Mouse (Mus musculus) CD4-positive helper T cell, adult 2 months (primary cell): ENCODE measurements around the gene Serping1.
A peak's percentile ranks its signal among the peaks of the same experiment; 100 is the strongest.
"Not testable (repeated sequence)": the region's sequence is repeated elsewhere in the genome, so short reads cannot be mapped to it uniquely, and the experiment has no call there.

Experiments
- DNase-seq: peaks from one replicate; pipeline ENCODE4 v3.0.0-alpha.2; 2012; ENCODE audit warnings: low read depth, missing footprints, low spot score

Gene Serping1

DNA sequence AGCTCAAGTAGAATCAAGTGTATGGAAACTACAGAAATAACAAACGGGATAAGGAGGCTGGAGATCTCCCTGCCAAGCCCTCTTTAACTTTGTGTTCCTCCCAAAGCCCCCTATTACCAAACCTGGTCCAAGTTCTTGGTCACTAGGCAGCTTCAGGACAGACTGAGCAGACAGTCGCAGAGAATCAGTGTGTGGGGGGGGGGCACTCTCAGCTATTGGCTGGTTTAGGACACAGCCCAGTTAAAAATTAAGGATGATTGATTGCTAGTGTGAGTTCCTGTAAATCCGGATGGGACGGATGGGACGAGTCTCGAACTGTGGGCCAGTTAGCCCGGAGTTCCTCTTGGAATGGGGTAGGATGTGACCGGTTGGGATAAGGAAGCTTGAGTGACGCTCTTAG, at the start of gene Serping1:
Gene Serping1, minus strand, starts transcription at position 204 of the 400 bp plus-strand sequence.
- DNase-seq = no peak

DNA sequence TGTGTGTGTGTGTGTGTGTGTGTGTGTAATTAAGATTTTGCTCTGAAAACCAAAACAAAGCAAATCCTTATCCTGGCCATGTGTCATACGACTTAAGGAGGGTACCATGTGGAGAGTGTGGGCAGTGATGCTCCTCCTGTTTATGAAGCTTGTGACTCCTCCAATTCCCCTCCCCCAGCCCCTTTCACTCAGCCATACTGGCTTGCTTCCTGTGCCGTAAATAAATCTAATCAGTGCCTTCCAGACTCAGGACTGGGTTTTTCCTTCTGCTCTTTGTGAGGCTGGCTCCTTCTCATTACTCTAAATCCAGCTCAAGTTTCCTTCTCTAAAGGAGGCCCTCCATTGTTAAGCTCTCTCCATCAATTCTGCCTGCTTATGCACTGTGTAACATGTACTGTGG, 48.0 kb upstream of the Serping1 start:
- DNase-seq = no peak

DNA sequence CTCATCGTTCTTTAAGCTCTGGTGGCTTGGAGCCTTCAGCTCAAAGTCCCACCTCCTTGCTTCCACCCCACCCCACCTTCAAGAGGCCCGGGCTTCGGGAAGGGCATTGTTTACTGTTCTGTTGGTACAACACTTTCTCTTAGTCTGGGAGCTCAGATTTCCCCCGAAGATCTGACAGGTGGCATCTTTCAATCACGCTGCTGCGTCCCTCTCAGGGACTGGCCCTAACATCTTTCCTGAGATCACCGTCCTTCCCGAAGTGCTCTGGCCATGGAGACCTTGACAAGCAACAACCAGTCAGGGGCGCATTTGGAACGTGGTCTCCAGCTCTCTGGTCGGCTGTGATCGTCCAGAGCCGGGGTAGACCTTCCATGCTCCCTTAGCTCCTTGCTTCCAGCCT, 47.3 kb upstream of the Serping1 start, which contains the start of gene Smtnl1:
Gene Smtnl1, minus strand, starts transcription at position 101 of the 400 bp plus-strand sequence.
- no peak for DNase-seq

DNA sequence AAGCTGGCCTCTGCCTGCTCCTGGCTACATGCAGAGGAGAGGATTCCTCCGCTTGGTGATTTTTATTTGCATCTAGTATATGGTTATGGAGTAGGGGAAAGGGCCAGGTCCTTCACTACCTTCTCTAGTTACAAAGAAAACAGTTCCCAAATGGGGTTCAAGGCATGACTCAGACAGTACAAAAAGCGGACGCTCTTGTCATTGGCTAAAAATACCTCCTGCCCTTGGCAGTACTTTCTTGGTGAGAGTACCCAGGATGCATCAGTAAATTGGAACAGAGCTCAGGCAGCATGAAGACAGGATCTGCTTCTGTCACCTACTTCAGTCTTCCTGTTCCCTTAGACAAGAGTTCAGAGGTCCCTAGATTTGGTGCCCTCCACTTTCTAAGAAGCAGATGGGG, 44.6 kb upstream of the Serping1 start:
- DNase-seq = no peak

DNA sequence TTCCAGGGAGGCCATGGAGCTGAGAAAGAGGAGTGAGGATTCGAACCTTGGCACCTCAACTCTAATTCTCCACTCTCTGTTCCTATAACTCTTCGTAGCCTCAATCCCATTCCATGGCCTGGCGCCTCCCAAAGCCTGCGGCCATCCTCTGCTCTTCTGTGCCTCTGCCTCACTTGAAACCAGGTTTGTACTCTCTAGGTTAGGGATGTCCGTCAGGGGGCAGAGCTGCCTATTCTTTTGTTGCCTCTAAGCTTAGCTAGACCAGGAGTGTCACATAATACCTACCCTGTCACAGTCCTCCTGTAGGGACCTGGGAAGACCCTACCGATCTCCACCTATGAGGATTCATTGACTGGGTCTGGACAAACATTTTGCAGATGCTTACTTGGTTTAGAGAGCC, 37.4 kb upstream of the Serping1 start:
- DNase-seq = no peak

DNA sequence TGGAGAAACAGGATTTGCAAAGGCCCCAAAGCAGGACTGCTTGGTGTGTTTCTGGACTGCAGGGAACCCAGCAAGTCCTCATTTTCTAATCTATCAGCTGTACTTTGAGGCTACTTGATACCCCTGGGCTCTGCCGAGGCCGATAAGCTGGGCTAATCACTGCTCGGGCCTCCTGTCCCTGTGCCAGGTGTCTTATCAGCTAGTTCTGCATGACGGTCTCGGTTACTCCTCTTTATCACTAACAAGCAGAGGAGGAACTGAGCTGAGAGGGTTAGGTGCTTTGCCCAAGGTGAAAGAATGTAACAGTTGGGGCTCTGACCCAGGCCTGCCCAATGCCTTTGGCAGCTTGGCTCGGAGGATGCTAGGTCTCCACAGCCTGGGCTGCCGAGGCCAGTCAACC, 36.6 kb upstream of the Serping1 start:
- DNase-seq = no peak

DNA sequence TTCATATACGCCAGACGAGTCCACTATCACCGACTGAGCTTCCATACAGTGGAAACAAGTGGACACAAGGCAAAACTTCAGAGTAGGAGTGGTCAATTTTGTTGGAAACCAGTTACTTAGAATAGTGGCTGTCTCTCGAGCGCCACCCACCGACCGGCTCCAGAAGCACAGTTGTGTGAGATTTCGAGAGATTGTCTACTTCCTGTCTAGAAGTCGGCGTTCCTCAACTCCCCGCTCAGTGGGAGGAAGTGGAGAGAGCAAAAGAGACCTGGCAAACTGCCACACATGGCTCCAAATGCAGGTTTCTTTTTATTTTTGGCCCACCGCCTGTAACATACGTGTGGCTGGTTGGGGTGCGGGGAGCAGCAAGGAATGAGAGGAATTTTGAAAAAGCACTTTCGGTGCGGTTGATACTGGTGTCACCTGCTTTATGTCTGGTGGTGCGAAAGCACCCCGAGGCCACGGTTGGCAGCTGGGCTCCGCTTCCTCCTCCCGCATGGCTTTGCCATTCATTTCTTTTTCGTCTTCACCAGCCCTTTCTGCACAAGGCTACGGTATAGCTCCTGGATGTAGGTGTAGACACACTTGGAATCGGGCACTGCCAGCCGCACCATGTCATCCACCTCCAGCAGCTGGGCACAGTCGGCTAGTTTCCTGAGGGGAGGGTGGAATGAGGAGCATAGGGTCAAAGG, 35.8 kb upstream of the Serping1 start:
- DNase-seq = peak; percentile 83

DNA sequence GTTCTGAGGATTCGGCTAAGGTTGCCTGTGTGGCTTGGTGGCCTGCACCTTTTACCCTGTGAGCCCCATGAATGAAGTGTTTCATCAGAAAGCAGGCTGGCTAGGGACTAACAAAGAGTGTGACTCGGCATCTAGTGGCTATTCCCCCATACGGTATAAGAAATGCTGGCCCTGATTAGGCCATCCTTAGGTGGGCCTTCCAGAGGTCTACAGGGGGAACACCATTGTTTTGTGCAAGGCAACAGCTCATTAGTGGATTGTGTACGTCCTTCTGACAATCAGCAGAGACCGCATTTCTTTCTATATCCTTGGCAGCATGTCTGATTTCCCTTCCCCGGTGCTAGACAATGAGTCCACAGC, 35.3 kb upstream of the Serping1 start:
- DNase-seq = no peak

DNA sequence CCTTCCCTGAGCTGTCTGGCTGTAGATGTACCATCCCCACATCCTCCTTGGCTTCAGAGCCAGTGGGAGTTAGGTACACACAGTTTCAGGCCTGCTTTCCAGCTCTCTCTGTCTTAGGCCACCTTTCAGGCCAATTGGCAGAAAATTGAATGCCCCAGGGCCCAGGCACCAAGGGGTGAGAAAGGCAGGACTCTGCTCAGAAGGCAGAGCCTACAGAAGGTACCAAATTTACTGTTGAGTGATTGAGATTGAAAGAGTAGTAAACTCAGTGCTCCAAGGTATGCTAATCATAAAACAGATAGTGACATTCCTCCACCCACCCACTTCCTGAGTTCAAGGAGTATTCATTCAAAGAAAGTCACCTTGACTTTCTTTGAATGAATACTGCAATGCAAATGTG, 34.1 kb upstream of the Serping1 start:
- peak; percentile 8 for DNase-seq

DNA sequence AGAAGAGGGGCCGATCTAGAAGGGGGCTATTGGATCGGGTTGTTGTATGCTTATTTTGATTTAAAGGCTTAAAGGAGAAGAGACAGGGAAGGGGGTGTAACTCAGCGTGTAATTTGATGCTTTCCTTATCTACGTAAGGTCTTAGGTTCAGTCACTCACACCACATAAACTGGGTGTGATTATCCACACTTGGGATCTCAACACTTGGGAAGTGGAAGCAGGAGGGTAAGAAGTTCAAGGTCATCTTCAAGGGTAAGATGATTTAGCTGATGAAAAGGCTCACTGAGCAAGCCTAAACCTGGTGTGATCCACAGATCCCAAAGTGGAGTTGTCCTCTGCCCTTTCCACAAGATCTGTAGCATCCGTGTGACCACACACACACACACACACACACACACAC, 31.3 kb upstream of the Serping1 start:
- no peak for DNase-seq

DNA sequence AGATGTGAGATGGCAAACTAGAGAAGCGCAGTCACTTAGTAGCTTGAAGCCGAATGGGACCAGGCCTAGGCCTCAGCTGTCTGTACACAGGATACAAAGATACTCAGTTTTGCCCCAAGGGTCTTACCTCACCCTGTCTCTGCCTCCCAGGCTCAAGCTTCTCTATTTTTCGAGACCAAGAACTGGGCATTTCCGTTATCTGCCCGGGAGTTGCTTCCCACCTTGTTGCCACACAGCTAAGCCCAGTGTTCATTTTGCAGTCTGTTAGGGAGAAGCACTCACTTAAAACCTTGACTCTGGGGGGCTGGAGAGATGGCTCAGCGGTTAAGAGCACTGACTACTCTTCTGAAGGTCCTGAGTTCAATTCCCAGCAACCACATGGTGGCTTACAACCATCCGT, 28.7 kb upstream of the Serping1 start:
- DNase-seq = no peak

DNA sequence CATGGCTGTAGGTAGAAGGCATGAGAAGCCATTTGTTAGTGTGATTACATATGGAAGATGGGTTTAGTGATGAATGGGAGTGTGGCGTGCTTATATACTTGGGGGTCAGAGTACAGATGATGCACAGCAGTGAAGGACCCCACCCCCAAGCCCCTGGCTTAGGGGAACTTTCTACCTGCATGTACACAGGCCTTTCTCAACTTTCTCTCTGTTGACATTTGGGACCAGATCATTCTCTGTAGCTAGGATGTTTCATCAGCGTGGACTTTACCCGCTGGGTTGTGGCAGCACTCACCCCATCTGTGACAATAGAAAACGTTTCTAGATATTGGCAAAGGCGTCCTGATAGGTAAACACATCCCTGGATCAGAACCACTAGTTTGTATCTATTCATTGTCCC, 26.0 kb upstream of the Serping1 start:
- not testable (repeated sequence) for DNase-seq

DNA sequence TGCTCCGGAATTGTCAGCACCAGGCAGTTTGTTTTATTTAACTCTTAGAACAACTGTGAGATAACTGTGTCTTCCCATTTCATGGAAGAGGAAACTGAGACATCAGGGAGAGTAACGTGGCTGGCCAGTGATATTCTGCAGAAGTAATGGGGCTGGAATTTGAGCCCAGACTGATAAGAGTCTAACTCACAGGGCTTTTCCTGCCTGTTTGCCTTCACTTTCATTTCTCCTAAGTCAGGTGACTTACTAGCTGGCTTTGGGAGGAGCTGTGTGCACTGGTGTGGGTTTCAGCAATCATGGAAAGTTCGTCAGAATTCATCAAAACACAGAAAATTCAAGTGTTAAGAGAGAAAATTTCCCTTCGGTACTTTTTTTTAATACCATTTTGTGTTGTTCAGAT, 25.1 kb upstream of the Serping1 start:
- DNase-seq = peak; percentile 57

DNA sequence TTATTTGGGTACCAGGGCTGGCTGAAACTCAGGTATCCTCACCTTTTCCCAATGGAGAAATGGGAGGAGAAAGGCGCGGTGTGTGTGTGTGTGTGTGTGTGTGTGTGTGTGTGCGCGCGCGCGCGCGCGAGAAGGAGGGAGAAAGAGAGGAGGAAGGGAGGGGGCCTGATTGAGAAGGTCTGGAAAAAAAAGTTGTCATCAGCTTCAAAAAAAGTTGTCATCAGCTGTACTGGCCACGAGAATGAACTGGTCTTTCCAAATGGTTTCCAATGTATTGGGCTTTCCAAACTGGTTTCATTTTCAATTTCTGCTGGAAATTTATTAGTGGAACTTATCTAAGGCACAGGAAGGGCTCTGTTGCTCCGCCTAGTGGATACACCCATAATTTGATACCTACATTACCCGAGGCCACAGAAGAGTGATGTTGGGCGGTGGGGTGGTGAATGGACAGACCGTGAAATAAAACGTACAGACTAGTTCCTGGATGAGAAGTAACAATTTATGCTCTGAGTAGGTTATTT, 23.9 kb upstream of the Serping1 start:
- DNase-seq = peak; percentile 81

DNA sequence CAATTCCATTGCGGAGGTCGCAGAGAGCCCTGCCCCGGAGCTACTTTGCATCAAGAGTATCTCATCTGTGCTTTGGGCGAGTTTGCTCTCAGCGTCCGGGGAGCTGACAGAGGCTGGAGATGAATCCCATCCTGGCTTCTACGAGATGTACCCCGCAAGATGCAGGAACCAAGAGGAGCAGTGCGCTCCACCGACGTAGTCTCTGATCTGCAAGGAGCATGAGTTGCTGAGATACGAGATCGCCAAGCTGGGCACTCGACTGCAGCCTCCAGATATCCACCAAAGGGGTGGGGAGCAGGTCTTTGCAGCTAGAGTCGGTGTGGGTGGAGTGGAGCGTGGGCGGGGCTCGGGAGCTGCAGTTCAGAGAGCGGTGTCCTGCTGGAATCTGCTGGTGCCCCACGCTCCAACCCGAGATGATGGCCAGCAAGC, 23.3 kb upstream of the Serping1 start, which contains the start of gene Ube2l6:
Gene Ube2l6, plus strand, starts transcription at position 336 of the 429 bp plus-strand sequence.
- DNase-seq = peak; percentile 67

DNA sequence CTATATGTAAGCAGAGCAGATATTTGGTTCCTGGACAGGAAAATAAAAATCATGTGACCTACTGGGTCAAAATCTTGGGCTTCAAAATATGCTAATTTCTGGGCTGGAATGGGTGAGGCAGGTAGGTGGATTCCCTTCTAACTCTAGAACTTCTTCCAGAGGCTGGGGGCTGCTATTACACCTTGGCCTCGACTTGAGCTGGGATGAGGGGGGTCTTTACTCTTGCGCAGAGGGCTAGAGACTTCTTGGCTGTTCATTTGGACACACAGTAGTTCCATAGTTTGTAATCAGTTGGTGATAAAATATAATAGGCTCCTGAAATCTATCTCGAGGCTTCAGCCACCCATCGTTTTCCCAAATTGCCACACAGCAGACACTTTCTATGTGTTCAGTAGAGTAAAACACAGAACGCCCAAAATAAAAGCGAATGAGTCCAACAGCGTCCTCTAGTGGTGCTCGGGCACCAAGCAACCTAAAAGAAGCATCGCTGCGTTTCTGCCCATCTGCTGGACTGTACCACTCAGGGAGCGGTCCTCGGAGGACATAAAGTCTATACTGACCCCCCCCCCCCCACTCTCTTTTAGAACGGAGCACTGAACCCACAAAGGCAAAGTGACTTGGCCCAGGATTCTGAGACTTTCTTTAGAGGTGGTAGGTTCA, 22.7 kb upstream of the Serping1 start:
- DNase-seq = peak; percentile 67

DNA sequence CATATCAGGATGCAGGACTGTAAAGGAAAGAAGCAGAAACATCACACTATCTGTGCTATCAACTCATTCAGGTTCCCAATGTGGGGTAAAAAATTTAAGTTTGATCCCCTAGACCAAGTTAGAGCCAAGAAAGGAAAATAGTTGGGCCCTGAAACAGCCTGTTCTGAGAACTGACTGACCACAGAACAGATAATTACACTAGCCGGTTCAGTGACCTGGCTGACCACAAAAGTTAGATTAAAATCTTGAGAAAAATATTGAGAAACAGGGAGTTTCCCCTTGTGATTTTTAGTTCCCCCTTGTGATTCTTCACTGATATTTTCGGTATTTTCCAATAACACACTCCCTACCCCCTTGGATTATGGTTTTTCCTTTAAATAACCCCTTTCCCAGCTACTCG, 18.6 kb upstream of the Serping1 start:
- no peak for DNase-seq

DNA sequence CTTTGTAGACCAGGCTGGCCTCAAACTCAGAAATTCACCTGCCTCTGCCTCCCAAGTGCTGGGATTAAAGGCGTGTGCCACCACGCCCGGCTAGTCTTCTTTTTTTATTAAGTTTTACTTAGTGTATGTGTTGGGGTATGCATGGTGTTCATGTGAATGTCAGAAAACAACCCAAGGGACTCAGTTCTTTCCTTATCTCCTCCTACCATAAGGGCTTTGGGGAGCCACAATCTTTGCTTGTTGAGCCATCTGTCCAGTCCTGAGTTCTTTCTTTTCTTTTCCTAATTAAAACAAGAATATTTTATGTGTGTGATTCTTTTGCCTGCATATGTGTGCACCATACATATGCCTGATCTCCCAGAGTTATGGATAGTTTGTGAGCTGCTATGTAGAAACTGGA, 17.9 kb upstream of the Serping1 start:
- no peak for DNase-seq

DNA sequence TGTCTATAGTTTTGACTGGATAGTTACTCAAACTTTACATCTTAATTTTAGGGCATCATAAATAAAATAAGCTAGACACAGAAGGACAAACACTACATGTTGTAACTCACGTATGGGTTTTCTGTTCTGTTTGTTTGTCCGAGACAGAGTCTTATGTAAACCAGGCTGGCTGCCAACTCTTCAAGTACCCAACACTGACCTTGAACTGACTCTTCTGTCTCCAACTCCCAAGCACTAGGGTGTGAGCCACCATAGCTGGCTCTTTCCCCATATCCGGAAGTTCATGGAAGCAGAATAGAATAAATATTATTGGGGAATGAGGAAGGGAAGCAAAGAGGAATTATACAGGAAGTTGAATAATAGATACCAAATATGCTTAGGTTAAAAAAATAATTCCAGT, 17.3 kb upstream of the Serping1 start:
- no peak for DNase-seq

DNA sequence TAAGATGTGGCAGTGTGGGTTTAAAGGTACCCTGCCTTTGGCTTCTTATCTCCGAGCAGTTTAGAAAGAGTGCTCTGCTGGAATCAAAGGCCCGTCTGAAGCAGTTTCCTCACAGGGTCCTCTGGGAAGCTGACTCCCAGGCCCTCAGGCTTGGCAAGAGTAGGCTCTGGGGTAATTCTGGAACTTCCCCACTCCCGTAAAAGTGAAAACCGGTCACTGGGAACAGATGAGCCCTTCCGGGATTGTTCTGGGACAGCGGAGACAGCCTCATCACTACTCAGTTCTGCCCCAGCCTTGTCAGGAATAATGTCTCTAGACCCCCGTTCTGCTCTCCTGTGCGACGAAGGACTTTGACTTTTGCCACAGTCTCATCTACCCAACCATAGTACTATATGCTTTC, 15.2 kb upstream of the Serping1 start:
- no peak for DNase-seq

DNA sequence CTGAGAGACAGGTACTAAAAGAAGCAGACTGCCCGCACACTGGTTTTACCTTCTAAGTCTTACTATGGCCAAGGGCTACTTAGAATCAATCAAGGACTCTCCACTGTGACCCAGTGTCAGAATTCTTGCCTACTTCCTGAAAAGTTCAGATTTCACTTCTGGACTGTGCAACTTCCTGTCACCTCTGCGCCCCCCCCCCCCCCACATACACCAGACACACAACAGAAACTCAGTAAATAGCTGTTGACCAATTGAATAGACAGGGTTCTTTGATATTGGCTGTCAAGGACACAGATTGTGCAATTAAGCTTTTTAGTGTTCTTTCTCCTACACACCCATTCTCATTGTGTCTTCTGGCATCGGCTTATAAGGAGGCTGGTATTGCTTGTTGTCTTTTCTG, 13.1 kb upstream of the Serping1 start:
- DNase-seq = no peak

DNA sequence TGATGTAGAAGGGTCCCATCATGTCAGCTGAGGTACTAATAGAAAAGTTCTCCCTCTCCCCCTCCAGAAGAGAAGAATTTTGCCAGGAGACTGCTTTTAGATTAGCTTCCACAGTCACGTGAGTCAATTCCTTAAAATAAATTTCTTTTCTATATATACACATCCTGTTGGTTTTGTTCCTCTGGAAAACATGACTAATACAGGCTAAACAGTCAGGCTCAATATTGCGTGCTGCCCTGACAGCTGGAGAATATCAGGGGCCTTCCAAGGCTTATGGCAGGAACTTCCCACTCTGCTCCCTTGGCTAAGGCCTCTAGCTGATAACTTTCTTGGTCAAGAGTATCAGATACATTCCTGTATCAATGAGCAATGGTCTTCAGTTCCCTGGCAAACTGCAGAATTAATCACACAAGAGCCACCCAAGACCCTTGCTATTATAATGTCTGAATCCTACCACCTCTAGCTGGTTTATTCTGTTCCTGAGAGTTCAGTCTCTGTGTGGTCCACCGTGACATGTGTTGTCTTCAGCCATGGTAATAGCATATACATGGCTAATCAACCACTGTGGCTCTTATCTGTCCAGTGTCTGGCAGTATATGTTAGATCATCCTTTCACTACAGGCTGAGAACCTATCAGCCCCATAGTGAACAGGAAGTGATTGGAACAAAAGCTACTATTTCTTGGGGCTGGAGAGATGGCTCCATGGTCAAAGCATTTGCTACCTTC, 8.8 kb upstream of the Serping1 start:
- no peak for DNase-seq
